Mouse (Mus musculus) embryonic facial prominence, embryonic 15.5 days (tissue): ENCODE results near the gene Tbx4. TPM values are rescaled to one million over a fixed set of nuclear protein-coding genes. Genes with fewer than 3 reads are reported as not detected.

ENCODE experiments used
- ATAC-seq: fragments of 200-750 bp; cut with Nextera tagmentation; 2 replicates; pipeline ENCODE4 v1.8.0; 2017; ENCODE audit warnings: low read depth, moderate TSS enrichment; ENCODE audit not compliant: insufficient number of reproducible peaks, low FRiP score, low TSS enrichment
- H3K27ac ChIP-seq: fragments of 300-500 bp; sonication (generic); replicated peaks from 2 replicates; pipeline ENCODE4 v1.5.1; 2015; ENCODE audit warnings: mild to moderate bottlenecking, inconsistent platforms
- H3K27me3 ChIP-seq: fragments of 300-500 bp; sonication (generic); 2 replicates; pipeline ENCODE4 v1.6.1; 2015; ENCODE audit warnings: inconsistent platforms
- H3K36me3 ChIP-seq: fragments of 300-500 bp; sonication (generic); 2 replicates; pipeline ENCODE4 v1.6.1; 2015; ENCODE audit warnings: mild to moderate bottlenecking, inconsistent platforms
- H3K4me1 ChIP-seq: fragments of 300-500 bp; sonication (generic); 2 replicates; pipeline ENCODE4 v1.6.1; 2015; ENCODE audit warnings: inconsistent platforms
- H3K4me2 ChIP-seq: fragments of 300-500 bp; sonication (generic); replicated peaks from 2 replicates; pipeline ENCODE4 v1.6.1; 2015; ENCODE audit warnings: mild to moderate bottlenecking, inconsistent platforms
- H3K4me3 ChIP-seq: fragments of 300-500 bp; sonication (generic); replicated peaks from 2 replicates; pipeline ENCODE4 v1.5.1; 2015; ENCODE audit warnings: mild to moderate bottlenecking, inconsistent platforms
- H3K9ac ChIP-seq: fragments of 300-500 bp; sonication (generic); 2 replicates; pipeline ENCODE4 v1.6.1; 2015; ENCODE audit warnings: inconsistent platforms
- H3K9me3 ChIP-seq: fragments of 300-500 bp; sonication (generic); replicated peaks from 2 replicates; pipeline ENCODE4 v1.6.1; 2016; ENCODE audit warnings: inconsistent platforms
- WGBS: fragments of 180-500 bp; shearing (Covaris S2); methylation state at CpG from one replicate; pipeline ENCODE4 v1.1.7; 2015; 5-methylcytosine and 5-hydroxymethylcytosine counted together
- polyA plus RNA-seq: library from polyadenylated mRNA; unstranded; fragments of >200 nt; fragmentation: Nextera tagmentation; extraction: Ambion mirVana; gene quantifications from 2 replicates; pipeline ENCODE4 v1.2.1, GENCODE M21; 2015

Tbx4 gene
- polyA plus RNA-seq, 1 experiment from 2014 or later = 1.8 TPM

GRCm38 (mm10) chr11:85841980-85842379, 44.2 kb upstream of the Tbx4 start:
- peaks cover 62% of the 10 kb centered on the region for H3K4me1 ChIP-seq
- no peaks in the 10 kb centered on the region for H3K36me3 ChIP-seq
- H3K4me3 ChIP-seq = peak overlapping the region; percentile 67
- peaks cover 48% of the 10 kb centered on the region for H3K27me3 ChIP-seq
- no peak overlapping the region; the same call in 1 of the 2 replicates for H3K9ac ChIP-seq
- H3K4me2 ChIP-seq = peak overlapping the region; percentile 81
- under 1% methylated on average over 32 of the region's 32 CpGs for WGBS
- H3K27ac ChIP-seq = peak overlapping the region; percentile 89
- peak; percentile 20; the same call in 1 of the 2 replicates for ATAC-seq
- no peaks in the 10 kb centered on the region for H3K9me3 ChIP-seq

GRCm38 (mm10) chr11:85842596-85843346, 43.5 kb upstream of the Tbx4 start:
- Histone ChIP-seq H3K36me3 (no peaks in the 10 kb centered on the region), H3K4me3 (peak overlapping the region; percentile 67), H3K4me2 (peak overlapping the region; percentile 81), H3K9me3 (no peaks in the 10 kb centered on the region), H3K27me3 (peaks cover 43% of the 10 kb centered on the region), H3K4me1 (peaks cover 54% of the 10 kb centered on the region), H3K27ac (peak overlapping the region; percentile 89), H3K9ac (peak overlapping the region; percentile 23)
- WGBS = 8% methylated on average over 24 of the region's 24 CpGs
- ATAC-seq = no peak

DNA sequence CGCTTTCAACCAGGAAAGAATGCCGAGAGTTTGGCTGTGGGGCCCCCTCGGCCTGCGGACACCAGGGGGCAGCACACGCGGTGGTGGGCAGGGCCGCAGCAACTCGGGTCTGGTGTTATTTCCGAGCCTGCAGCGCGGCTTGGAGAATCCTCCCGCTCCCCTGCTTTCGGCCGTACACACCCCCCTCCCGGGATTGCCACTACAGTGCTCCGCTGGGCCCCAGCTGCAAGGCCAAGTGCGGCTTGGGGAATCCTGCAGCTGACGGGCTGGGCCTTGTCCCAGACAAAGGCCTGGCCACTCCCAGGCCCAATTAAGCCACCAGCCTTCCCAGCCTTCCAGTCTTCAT, 42.9 kb upstream of the Tbx4 start:
- no peaks in the 10 kb centered on the region for H3K9me3 ChIP-seq
- peak; percentile 56 for ATAC-seq
- peak overlapping the region; percentile 23 for H3K9ac ChIP-seq
- H3K27me3 ChIP-seq = peaks cover 38% of the 10 kb centered on the region
- peak overlapping the region; percentile 81 for H3K4me2 ChIP-seq
- 0% methylated on average over 18 of the region's 18 CpGs for WGBS
- H3K27ac ChIP-seq = peak overlapping the region; percentile 89
- no peaks in the 10 kb centered on the region for H3K36me3 ChIP-seq
- H3K4me1 ChIP-seq = peaks cover 49% of the 10 kb centered on the region
- H3K4me3 ChIP-seq = peak overlapping the region; percentile 67

DNA sequence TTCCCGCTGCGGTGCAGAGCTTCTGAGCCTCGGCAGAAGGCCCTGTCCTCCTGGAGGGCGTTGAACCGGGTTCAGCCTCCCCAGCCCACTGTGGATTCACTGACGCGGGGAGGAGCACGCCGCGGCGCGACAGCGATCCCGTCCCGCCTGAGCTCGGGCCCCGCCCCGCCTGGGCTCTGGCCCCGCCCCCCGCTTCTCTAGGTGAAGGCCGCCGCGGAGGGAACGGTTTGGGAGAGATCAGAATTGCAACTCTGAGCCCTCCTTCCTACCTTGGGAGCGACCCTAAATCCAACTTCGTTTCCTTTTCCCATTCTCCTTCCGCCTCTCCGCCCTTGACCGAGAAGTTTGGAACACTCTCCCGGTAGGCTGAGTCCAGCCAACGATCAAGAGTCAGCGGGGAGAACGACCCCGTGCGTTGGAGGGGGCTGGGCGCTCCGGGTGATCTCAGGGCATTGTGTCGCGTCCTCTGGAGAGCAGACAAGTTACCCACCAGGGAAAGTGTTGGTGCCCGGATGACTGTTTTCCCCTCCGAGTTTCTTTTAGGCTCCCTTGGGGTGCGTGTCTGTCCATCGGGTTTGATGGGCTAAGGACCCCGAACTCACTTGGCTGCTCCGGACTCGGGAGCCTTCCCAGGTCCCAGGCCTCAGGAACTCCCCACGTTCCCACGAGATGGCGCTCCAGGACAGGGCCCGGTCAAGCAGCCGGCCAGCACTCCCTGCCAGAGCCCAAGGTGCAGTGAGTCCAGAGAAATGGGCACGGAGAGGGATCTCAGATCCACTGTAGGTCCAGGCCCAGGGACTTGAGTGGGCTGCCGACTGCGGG, 41.9 kb upstream of the Tbx4 start:
- H3K9me3 ChIP-seq = no peaks in the 10 kb centered on the region
- H3K27me3 ChIP-seq = peaks cover 32% of the 10 kb centered on the region
- peaks cover 48% of the 10 kb centered on the region for H3K4me1 ChIP-seq
- peak; percentile 75 for ATAC-seq
- H3K4me2 ChIP-seq = peak overlapping the region; percentile 81
- H3K36me3 ChIP-seq = no peaks in the 10 kb centered on the region
- under 1% methylated on average over 54 of the region's 54 CpGs for WGBS
- H3K27ac ChIP-seq = peak overlapping the region; percentile 89
- H3K4me3 ChIP-seq = peak overlapping the region; percentile 67
- H3K9ac ChIP-seq = peak overlapping the region; percentile 46

- no peak for ATAC-seq
- peak overlapping the region; percentile 67 for H3K4me3 ChIP-seq
- no peaks in the 10 kb centered on the region for H3K9me3 ChIP-seq
- H3K9ac ChIP-seq = peak overlapping the region; percentile 46
- peaks cover 45% of the 10 kb centered on the region for H3K4me1 ChIP-seq
- H3K4me2 ChIP-seq = peak overlapping the region; percentile 81
- WGBS = 29% methylated on average over 5 of the region's 5 CpGs
- H3K27me3 ChIP-seq = peaks cover 26% of the 10 kb centered on the region
- H3K36me3 ChIP-seq = no peaks in the 10 kb centered on the region
- H3K27ac ChIP-seq = peak overlapping the region; percentile 89
These were observed 41.3 kb upstream of the Tbx4 start for GRCm38 (mm10) chr11:85844971-85845370.

DNA sequence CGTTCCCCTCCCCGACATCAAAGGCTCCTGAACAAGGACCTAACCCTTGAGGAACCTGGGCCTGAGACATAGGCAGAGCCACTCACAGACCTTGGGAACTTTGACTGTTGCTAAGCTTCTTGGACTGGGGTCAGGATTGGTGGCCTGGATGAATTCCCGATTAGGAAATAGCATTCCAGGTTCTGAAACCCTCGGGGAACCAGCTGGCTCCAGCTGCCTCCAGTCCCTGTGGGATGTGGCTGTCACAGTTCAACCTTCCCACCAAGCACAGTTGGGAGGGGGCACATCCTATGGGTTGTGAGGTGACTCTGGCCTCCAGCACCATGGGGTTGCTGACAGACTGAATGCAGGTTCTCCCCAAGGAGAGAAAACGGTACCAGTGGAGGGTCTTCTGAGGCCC, 40.3 kb upstream of the Tbx4 start:
- no peak overlapping the region for H3K27ac ChIP-seq
- H3K4me1 ChIP-seq = peaks cover 36% of the 10 kb centered on the region
- H3K27me3 ChIP-seq = peaks cover 18% of the 10 kb centered on the region
- H3K9ac ChIP-seq = no peak overlapping the region
- no peak for ATAC-seq
- H3K4me2 ChIP-seq = no peak overlapping the region
- WGBS = 46% methylated on average over 5 of the region's 5 CpGs
- no peak overlapping the region for H3K4me3 ChIP-seq
- no peaks in the 10 kb centered on the region for H3K9me3 ChIP-seq
- H3K36me3 ChIP-seq = no peaks in the 10 kb centered on the region

DNA sequence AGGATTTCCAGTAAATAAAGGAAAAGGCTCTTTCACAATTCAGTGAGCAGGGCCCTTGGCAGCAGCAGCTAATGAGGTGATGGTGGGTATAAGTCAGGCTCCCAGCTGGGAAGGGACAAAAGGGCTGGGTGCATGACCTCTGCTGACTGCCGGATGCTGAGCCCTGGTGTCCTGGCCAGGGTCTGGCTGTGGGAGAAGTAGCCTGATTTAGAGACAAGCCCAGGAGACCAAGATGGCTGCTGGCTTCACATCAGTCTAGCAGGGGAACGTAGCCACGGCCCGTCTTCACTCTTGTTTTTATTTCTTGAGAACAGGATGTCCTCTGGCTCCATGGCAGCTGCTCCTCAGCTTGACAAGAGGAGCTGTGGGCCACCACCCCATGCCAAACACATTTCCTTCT, 39.7 kb upstream of the Tbx4 start:
- 74% methylated on average over 4 of the region's 4 CpGs for WGBS
- Histone ChIP-seq H3K9me3 (no peaks in the 10 kb centered on the region), H3K27ac (no peak overlapping the region), H3K4me1 (peaks cover 31% of the 10 kb centered on the region), H3K9ac (no peak overlapping the region), H3K27me3 (peaks cover 17% of the 10 kb centered on the region), H3K4me2 (no peak overlapping the region), H3K4me3 (no peak overlapping the region), H3K36me3 (no peaks in the 10 kb centered on the region)
- no peak for ATAC-seq

DNA sequence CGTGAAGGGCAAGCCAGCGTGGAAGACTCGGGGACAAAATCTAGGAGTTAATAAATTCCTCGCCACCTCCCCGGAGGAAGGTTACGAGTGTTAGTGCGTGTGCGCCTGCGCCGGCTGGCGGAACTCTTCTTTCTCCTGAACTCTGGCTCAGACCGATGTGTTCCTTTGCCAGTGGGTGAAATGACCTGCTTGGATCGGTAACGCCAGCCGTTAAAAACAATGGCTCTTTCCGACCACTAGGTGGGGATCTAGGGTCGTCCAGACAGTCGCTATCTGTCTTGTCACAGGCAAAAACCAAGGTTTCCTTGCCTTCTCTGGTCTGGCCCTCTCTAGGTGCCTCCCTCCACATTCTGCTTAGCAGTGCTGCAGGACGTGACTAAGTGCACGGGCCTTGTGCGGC, 37.2 kb upstream of the Tbx4 start:
- Histone ChIP-seq H3K4me2 (peak overlapping the region; percentile 54), H3K27me3 (peaks cover 12% of the 10 kb centered on the region), H3K4me3 (peak overlapping the region; percentile 32), H3K27ac (no peak overlapping the region), H3K4me1 (peaks cover 6% of the 10 kb centered on the region; the same call in 1 of the 2 replicates), H3K9me3 (no peaks in the 10 kb centered on the region), H3K36me3 (no peaks in the 10 kb centered on the region), H3K9ac (no peak overlapping the region)
- WGBS = 2% methylated on average over 21 of the region's 21 CpGs
- peak; percentile 71 for ATAC-seq

- Histone ChIP-seq H3K27me3 (peaks cover 3% of the 10 kb centered on the region; the same call in 1 of the 2 replicates), H3K4me3 (0 out of 2 replicates have a peak within 1 kb of the TSS, but pooled peaks have one; percentile 32), H3K27ac (no peak within 1 kb of the TSS), H3K9ac (no peak within 1 kb of the TSS), H3K36me3 (no peaks in the 10 kb centered on the region), H3K9me3 (no peaks in the 10 kb centered on the region), H3K4me2 (peak within 1 kb of the TSS; percentile 54), H3K4me1 (no peaks in the 10 kb centered on the region)
- WGBS = 90% methylated on average over 6 of the region's 6 CpGs
- ATAC-seq = no peak
These were observed 36.0 kb upstream of the Tbx4 start, which contains the start of gene Gm11444 for GRCm38 (mm10) chr11:85850233-85850632. Gene Gm11444, minus strand, starts transcription at chr11:85850333.

GRCm38 (mm10) chr11:85850758-85851157, 35.5 kb upstream of the Tbx4 start:
- Histone ChIP-seq H3K9me3 (no peaks in the 10 kb centered on the region), H3K27me3 (peaks cover 3% of the 10 kb centered on the region; the same call in 1 of the 2 replicates), H3K4me3 (no peak overlapping the region), H3K27ac (no peak overlapping the region), H3K9ac (no peak overlapping the region), H3K4me1 (no peaks in the 10 kb centered on the region), H3K4me2 (no peak overlapping the region), H3K36me3 (no peaks in the 10 kb centered on the region)
- no peak for ATAC-seq
- WGBS = 34% methylated on average over 6 of the region's 6 CpGs

- no peak overlapping the region for H3K27ac ChIP-seq
- H3K9me3 ChIP-seq = no peaks in the 10 kb centered on the region
- no peak overlapping the region for H3K4me3 ChIP-seq
- 22% methylated on average over 6 of the region's 6 CpGs for WGBS
- no peak for ATAC-seq
- no peaks in the 10 kb centered on the region for H3K36me3 ChIP-seq
- H3K4me2 ChIP-seq = no peak overlapping the region
- no peaks in the 10 kb centered on the region for H3K4me1 ChIP-seq
- no peak overlapping the region for H3K9ac ChIP-seq
- H3K27me3 ChIP-seq = no peaks in the 10 kb centered on the region
These were observed 28.1 kb upstream of the Tbx4 start for GRCm38 (mm10) chr11:85857997-85858698.
